Mouse (Mus musculus) heart, embryonic 14.5 days (tissue): Measurements from ENCODE around the gene Gdf1. TPM values are rescaled to one million over a fixed set of nuclear protein-coding genes. Genes with fewer than 3 reads are reported as not detected.

Experiments
- ATAC-seq: fragments of 200-750 bp; cut with Nextera tagmentation; 2 replicates; pipeline ENCODE4 v1.8.0; 2017; ENCODE audit warnings: low read depth, moderate TSS enrichment; ENCODE audit not compliant: insufficient number of reproducible peaks, insufficient read depth, low FRiP score
- H3K27ac ChIP-seq, 2 experiments: fragments of 200-500 bp in 1 of 2; fragments of 300-500 bp in 1 of 2; sonication (generic) in 1 of 2; replicated peaks in 1 of 2; 2 replicates each; pipeline ENCODE4 v1.5.1; 2012 to 2014; ENCODE audit warnings: low read depth in 2 of 2, low read length in 2 of 2, control low read depth in 1 of 2, mild to moderate bottlenecking in 1 of 2, mixed read lengths in 1 of 2; ENCODE audit not compliant: control insufficient read depth in 1 of 2, insufficient read depth in 1 of 2
- H3K27me3 ChIP-seq: fragments of 300-500 bp; sonication (generic); 2 replicates; pipeline ENCODE4 v1.6.1; 2014; ENCODE audit warnings: mild to moderate bottlenecking, low read length, control low read depth; ENCODE audit not compliant: control insufficient read depth, insufficient read depth
- H3K36me3 ChIP-seq: fragments of 300-500 bp; sonication (generic); 2 replicates; pipeline ENCODE4 v1.6.1; 2014; ENCODE audit warnings: mild to moderate bottlenecking, control low read depth, low read length, mixed read lengths; ENCODE audit not compliant: control insufficient read depth, insufficient read depth
- H3K4me1 ChIP-seq, 2 experiments: fragments of 200-500 bp in 1 of 2; fragments of 300-500 bp in 1 of 2; sonication (generic) in 1 of 2; 2 replicates each; pipeline ENCODE4 v1.6.1; 2012 to 2014; ENCODE audit warnings: low read length in 2 of 2, control low read depth in 1 of 2, mixed read lengths in 1 of 2; ENCODE audit not compliant: control insufficient read depth in 2 of 2, insufficient read depth in 2 of 2
- H3K4me2 ChIP-seq: fragments of 300-500 bp; sonication (generic); 2 replicates; pipeline ENCODE4 v1.6.1; 2014; ENCODE audit warnings: mild to moderate bottlenecking, low read length
- H3K4me3 ChIP-seq, 2 experiments: fragments of 200-500 bp in 1 of 2; fragments of 300-500 bp in 1 of 2; sonication (generic) in 1 of 2; 2 replicates each; pipeline ENCODE4 v1.5.1; 2012 to 2014; ENCODE audit warnings: low read length in 2 of 2, mild to moderate bottlenecking in 2 of 2, control low read depth in 1 of 2, low read depth in 1 of 2, moderate library complexity in 1 of 2; ENCODE audit not compliant: control insufficient read depth in 1 of 2, insufficient read depth in 1 of 2
- H3K9ac ChIP-seq: fragments of 300-500 bp; sonication (generic); 2 replicates; pipeline ENCODE4 v1.6.1; 2014; ENCODE audit warnings: mild to moderate bottlenecking, low read length
- H3K9me3 ChIP-seq: fragments of 300-500 bp; sonication (generic); 2 replicates; pipeline ENCODE4 v1.6.1; 2016; ENCODE audit warnings: low read length, control low read depth; ENCODE audit not compliant: control insufficient read depth
- WGBS: fragments of 180-500 bp; shearing (Covaris S2); extraction: QIAGEN DNeasy Blood & Tissue Kit; methylation state at CpG from one replicate; pipeline ENCODE4 v1.1.7; 2014; 5-methylcytosine and 5-hydroxymethylcytosine counted together
- polyA plus RNA-seq: library from polyadenylated mRNA; unstranded; fragments of >200 nt; fragmentation: Nextera tagmentation; extraction: Ambion mirVana; gene quantifications from 2 replicates; pipeline ENCODE4 v1.2.1, GENCODE M21; 2014

Gdf1 gene
- polyA plus RNA-seq, 1 experiment from 2014 or later: 0.57 TPM

GRCm38 (mm10) chr8:70343696-70344095 is 14.1 kb downstream of the Gdf1 start:
- 69% methylated on average over 6 of the region's 6 CpGs for WGBS
- ATAC-seq: no peak

DNA sequence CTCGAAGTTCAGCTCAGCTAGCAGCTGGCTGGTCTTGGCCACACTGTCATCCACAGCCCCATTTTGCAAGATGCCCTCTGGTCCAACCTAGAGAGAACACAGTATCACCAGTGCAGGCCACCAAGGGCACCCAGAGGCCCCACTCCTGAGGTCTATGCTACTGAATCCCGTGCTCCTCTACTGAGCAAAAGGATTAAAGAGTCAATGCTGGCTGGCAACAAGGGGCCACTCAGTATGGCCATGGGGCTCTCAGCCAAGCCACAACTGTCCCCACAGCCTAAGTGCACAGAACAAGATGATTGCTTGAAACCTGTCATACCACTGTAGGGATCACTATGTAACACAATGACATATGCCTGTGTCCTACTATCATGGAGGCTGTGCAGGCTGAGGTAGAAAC is 14.7 kb downstream of the Gdf1 start:
- Histone ChIP-seq H3K27me3 (no peaks in the 10 kb centered on the region), H3K4me2 (no peak overlapping the region), H3K36me3 (peaks cover 75% of the 10 kb centered on the region), H3K4me1 (peaks cover 0 to 3% of the 10 kb centered on the region in 2 experiments; a peak in 2 of 4 replicates), H3K27ac (no peak overlapping the region), H3K4me3 (no peak overlapping the region), H3K9me3 (no peaks in the 10 kb centered on the region), H3K9ac (no peak overlapping the region)
- no peak for ATAC-seq
- WGBS: 73% methylated on average over 2 of the region's 2 CpGs

More at GRCm38 (mm10) chr8:70343696-70344095, 14.1 kb downstream of the Gdf1 start:
- Histone ChIP-seq H3K4me1 (peaks cover 0 to 3% of the 10 kb centered on the region in 2 experiments; a peak in 1 of 4 replicates), H3K4me2 (no peak overlapping the region), H3K4me3 (no peak overlapping the region), H3K9ac (no peak overlapping the region), H3K27ac (no peak overlapping the region), H3K27me3 (no peaks in the 10 kb centered on the region), H3K9me3 (no peaks in the 10 kb centered on the region), H3K36me3 (peaks cover 75% of the 10 kb centered on the region)

- Histone ChIP-seq H3K9ac (no peak overlapping the region), H3K36me3 (peaks cover 55% of the 10 kb centered on the region), H3K4me2 (no peak overlapping the region), H3K4me1 (peaks cover 20 to 27% of the 10 kb centered on the region in 2 experiments), H3K9me3 (no peaks in the 10 kb centered on the region), H3K4me3 (no peak overlapping the region), H3K27ac (no peak overlapping the region), H3K27me3 (no peaks in the 10 kb centered on the region)
- WGBS: 84% methylated on average over 4 of the region's 4 CpGs
- no peak for ATAC-seq
These were observed 17.8 kb downstream of the Gdf1 start for GRCm38 (mm10) chr8:70347443-70347842.

DNA sequence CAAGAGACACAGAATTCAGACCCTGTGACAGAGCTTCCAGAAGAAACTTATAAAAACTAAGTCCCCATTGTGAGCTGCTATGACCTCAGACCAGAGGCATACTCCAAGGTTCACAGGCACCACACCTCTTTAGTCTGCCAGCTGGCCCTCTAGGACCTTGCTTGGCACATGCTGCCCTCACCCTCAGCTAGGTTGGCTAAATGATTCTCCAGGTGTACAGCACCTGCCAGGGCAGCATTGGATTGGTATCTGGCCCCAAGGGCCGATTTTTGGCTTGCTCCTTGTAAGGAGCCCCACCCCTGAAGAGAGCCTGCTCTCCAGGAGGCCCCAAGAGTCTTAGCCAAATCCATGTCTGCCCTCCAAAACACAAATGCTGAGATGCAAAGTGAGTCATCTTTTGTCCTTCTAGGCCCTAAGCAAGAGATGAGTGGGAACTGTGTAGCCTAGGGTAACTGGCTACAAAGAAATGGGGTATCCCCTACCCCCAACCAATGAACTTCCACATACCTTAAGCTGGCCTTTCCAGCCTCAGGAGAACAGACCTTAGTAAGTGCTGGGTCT is 18.3 kb downstream of the Gdf1 start:
- peaks cover 20 to 28% of the 10 kb centered on the region in 2 experiments for H3K4me1 ChIP-seq
- H3K4me2 ChIP-seq: no peak overlapping the region
- no peak overlapping the region for H3K4me3 ChIP-seq
- H3K36me3 ChIP-seq: peaks cover 50% of the 10 kb centered on the region
- no peaks in the 10 kb centered on the region for H3K27me3 ChIP-seq
- H3K9me3 ChIP-seq: no peaks in the 10 kb centered on the region
- H3K9ac ChIP-seq: no peak overlapping the region
- no peak overlapping the region for H3K27ac ChIP-seq
- ATAC-seq: no peak
- WGBS: 67% methylated on average over 1 of the region's 1 CpGs

DNA sequence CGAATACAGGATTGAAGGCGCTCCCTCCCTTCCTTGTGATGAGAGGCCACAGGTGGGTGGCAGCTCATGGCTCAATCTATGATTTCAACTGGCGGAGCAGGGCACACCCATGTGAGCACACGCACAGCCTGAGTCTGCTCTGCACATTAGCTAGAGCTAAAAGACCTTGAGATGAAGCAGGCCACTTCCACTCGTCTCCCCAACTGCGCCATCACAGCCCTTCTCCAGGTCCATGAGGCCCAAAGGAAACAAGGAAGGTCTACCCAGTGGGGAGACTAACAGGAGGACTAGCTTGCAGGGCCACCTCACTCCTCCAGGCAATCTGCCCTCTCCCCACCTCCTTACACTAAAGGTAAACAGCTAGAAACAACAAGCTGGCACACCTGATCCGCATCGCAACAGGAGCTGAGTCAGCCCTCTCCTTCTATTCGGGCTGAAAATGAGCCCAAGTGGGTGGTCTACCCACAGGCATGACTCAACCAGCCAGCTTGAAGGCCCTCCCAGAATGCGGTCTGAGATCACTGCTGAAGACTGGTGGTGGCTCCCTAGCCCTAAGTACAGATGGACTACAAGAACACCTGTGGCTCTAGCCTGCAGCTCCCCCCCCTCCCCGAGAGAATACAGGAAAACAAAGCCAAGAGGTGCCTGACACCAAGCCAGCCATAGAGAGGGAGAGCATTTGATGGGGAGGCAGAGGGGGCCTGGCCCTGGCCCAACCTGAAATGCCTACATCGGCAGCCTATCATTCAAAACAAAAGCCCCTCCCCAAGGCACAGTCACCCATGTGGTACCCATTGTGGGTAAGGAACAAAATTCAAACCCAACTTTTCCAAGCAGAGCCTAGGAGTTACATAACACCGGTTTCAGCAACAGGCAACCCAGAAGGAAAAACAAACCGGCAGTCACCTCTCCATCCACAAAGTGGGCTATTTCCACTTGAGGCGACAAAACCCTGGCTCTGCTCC is 21.7 kb downstream of the Gdf1 start:
- Histone ChIP-seq H3K27ac (no peak overlapping the region), H3K4me1 (peaks cover 27 to 34% of the 10 kb centered on the region in 2 experiments), H3K27me3 (no peaks in the 10 kb centered on the region), H3K4me2 (peak overlapping the region; percentile 99), H3K4me3 (peak overlapping the region; percentile 80 to 99), H3K9ac (peak overlapping the region; percentile 98), H3K36me3 (peaks cover 31% of the 10 kb centered on the region), H3K9me3 (no peaks in the 10 kb centered on the region)
- no peak for ATAC-seq
- WGBS: 50% methylated on average over 15 of the region's 15 CpGs

GRCm38 (mm10) chr8:70352000-70352384 is 22.4 kb downstream of the Gdf1 start:
- peaks cover 27 to 34% of the 10 kb centered on the region in 2 experiments for H3K4me1 ChIP-seq
- H3K4me2 ChIP-seq: peak overlapping the region; percentile 99
- H3K4me3 ChIP-seq: peak overlapping the region; percentile 80 to 99
- peaks cover 25% of the 10 kb centered on the region for H3K36me3 ChIP-seq
- no peaks in the 10 kb centered on the region for H3K27me3 ChIP-seq
- WGBS: 12% methylated on average over 3 of the region's 3 CpGs
- peak overlapping the region in 1 of 2 experiments; percentile 88; a peak in 1 of 4 replicates for H3K27ac ChIP-seq
- ATAC-seq: no peak
- H3K9ac ChIP-seq: peak overlapping the region; percentile 98
- no peaks in the 10 kb centered on the region for H3K9me3 ChIP-seq

- Histone ChIP-seq H3K36me3 (peaks cover 25% of the 10 kb centered on the region), H3K4me1 (peaks cover 27 to 34% of the 10 kb centered on the region in 2 experiments), H3K27me3 (no peaks in the 10 kb centered on the region), H3K4me2 (peak overlapping the region; percentile 99), H3K27ac (peak overlapping the region in 1 of 2 experiments; percentile 88; a peak in 2 of 4 replicates), H3K4me3 (peak overlapping the region; percentile 80 to 99), H3K9me3 (no peaks in the 10 kb centered on the region), H3K9ac (peak overlapping the region; percentile 98)
- under 1% methylated on average over 58 of the region's 64 CpGs for WGBS
- peak; percentile 27 for ATAC-seq
These were observed 23.1 kb downstream of the Gdf1 start for GRCm38 (mm10) chr8:70352657-70353151.
